Mouse (Mus musculus) B cell, adult 2 months (primary cell): ENCODE measurements at regions not wholly inside any gene's neighbourhood (a gene's known extent, or its start where the extent isn't known, plus 50 kb on each side); places are given as distances from the start of the nearest gene placed in this dataset.
A peak's percentile ranks its signal among the peaks of the same experiment; 100 is the strongest.

Experiments used
- DNase-seq, 2 experiments: peaks; one replicate each; pipeline ENCODE4 v3.0.0; 2022

- no peak for DNase-seq
Observed at GRCm38 (mm10) chr16:50010074-50010473, 209.7 kb downstream of the Cd47 start.

- no peak for DNase-seq
Observed at GRCm38 (mm10) chr16:50010532-50010971, 210.2 kb downstream of the Cd47 start.

- DNase-seq: no peak
Observed at GRCm38 (mm10) chr16:50023885-50024284, 223.6 kb downstream of the Cd47 start.

- DNase-seq: peak; percentile 53 to 61
Observed at GRCm38 (mm10) chr16:50026100-50026884, 226.0 kb downstream of the Cd47 start.

- no peak for DNase-seq
Observed at GRCm38 (mm10) chr16:50027189-50027588, 226.9 kb downstream of the Cd47 start.

GRCm38 (mm10) chr16:50029711-50030110 is 229.4 kb downstream of the Cd47 start:
- no peak for DNase-seq

GRCm38 (mm10) chr16:50030355-50030754 is 230.0 kb downstream of the Cd47 start:
- DNase-seq: peak; percentile 29 to 32

GRCm38 (mm10) chr16:50030905-50031369 is 230.6 kb downstream of the Cd47 start:
- no peak for DNase-seq

GRCm38 (mm10) chr16:50032798-50033197 is 232.5 kb downstream of the Cd47 start:
- no peak for DNase-seq

- DNase-seq: no peak
Observed at GRCm38 (mm10) chr16:50036296-50036734, 236.0 kb downstream of the Cd47 start.

- no peak for DNase-seq
Observed at GRCm38 (mm10) chr16:50044103-50044502, 243.8 kb downstream of the Cd47 start.

GRCm38 (mm10) chr16:50045552-50046547 is 245.5 kb downstream of the Cd47 start:
- DNase-seq: peak; percentile 81

GRCm38 (mm10) chr16:50063540-50063939 is 263.2 kb downstream of the Cd47 start:
- DNase-seq: no peak

- DNase-seq: no peak
Observed at GRCm38 (mm10) chr16:50065336-50066082, 265.2 kb downstream of the Cd47 start.

GRCm38 (mm10) chr16:50069033-50069432 is 268.7 kb downstream of the Cd47 start:
- peak; percentile 17 to 18 for DNase-seq

GRCm38 (mm10) chr16:50070728-50071127 is 270.4 kb downstream of the Cd47 start:
- DNase-seq: no peak

GRCm38 (mm10) chr16:50072853-50073360 is 272.6 kb downstream of the Cd47 start:
- no peak for DNase-seq

GRCm38 (mm10) chr16:50073979-50074378 is 273.6 kb downstream of the Cd47 start:
- DNase-seq: peak; percentile 57 to 59

GRCm38 (mm10) chr16:50075641-50076040 is 275.3 kb downstream of the Cd47 start:
- no peak for DNase-seq

GRCm38 (mm10) chr16:50081511-50081910 is 281.2 kb downstream of the Cd47 start:
- no peak for DNase-seq

- no peak for DNase-seq
Observed at GRCm38 (mm10) chr16:50092318-50092717, 292.0 kb downstream of the Cd47 start.

- no peak for DNase-seq
Observed at GRCm38 (mm10) chr16:50092780-50093179, 292.4 kb downstream of the Cd47 start.
